Mouse (Mus musculus) ES-E14 (cell line): ENCODE data around the gene Calcoco2.
"Not testable (repeated sequence)": the region's sequence is repeated elsewhere in the genome, so short reads cannot be mapped to it uniquely, and the experiment has no call there.

Experiments
- CHD2 ChIP-seq: IDR thresholded peaks from 2 replicates; pipeline ENCODE4 v1.6.1; 2014; ENCODE audit warnings: mild to moderate bottlenecking, low read depth, low read length, inconsistent platforms
- HCFC1 ChIP-seq: IDR thresholded peaks from 2 replicates; pipeline ENCODE4 v1.6.1; 2012; ENCODE audit warnings: low read length, inconsistent platforms, borderline replicate concordance; ENCODE audit not compliant: insufficient read depth
- MAFK ChIP-seq: IDR thresholded peaks from 2 replicates; pipeline ENCODE4 v1.6.1; 2014; ENCODE audit warnings: mild to moderate bottlenecking, low read depth, low read length, inconsistent platforms; ENCODE audit not compliant: insufficient read depth
- ZC3H11A ChIP-seq: IDR thresholded peaks from 2 replicates; pipeline ENCODE4 v1.6.1; 2012; ENCODE audit warnings: low read depth, mild to moderate bottlenecking, inconsistent platforms, low read length, borderline replicate concordance
- ZNF384 ChIP-seq: IDR thresholded peaks from 2 replicates; pipeline ENCODE4 v1.6.1; 2012; ENCODE audit warnings: low read depth, low read length, inconsistent platforms

- not testable (repeated sequence) for TF ChIP-seq MAFK, CHD2, ZNF384, ZC3H11A, HCFC1
Observed at GRCm38 (mm10) chr11:96116925-96117324, 5.2 kb upstream of the Calcoco2 start.
